Mouse (Mus musculus): ENCODE data around the gene Zbtb45.
A peak's percentile ranks its signal among the peaks of the same experiment; 100 is the strongest.

The Zbtb45 gene

DNA sequence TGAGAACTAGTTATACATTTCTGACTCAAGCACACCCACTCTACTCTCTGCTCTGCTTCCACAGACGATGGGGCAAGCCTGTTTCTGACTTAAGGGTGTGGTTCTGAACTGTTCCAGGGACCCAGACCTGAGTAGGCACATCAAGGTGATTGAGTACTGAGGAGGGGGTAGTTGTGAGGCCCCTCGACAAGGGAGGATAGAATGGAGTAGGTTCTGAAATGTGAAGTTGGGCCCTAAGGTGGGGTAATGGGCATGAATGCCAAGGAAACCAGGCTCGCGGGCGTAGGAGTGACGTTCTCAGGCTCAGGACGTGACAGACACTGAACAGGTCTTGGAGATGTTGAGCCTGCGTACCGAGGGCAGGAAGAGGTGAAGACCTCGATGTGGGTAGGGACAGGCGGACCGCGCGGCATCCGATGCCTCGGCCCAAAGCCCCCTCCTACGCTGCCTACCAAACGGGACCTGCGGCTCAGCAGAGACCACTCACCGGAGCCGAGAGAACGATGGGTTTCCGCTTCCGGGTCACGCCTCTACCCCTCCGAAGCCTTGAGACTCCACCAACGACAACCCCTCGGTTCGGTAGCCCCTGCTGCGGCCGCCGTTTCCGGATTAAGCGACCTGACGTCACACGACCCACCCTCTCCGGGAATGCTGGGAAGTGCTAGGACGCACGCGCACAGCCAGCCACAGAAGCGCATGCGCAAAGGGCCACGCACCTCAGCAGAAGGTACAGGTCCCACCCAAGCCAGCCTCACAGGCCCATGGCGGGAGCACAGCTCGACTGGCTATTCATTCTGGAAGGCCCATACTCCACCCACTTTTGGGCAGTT lies 24.5 kb upstream of the Zbtb45 start, which contains the start of gene Chmp2a:
TSS of gene Chmp2a (minus strand) at position 660 of the 830 bp plus-strand sequence.
- peak; percentile 98 for DNase-seq (ENCODE audit: low read depth)

DNA sequence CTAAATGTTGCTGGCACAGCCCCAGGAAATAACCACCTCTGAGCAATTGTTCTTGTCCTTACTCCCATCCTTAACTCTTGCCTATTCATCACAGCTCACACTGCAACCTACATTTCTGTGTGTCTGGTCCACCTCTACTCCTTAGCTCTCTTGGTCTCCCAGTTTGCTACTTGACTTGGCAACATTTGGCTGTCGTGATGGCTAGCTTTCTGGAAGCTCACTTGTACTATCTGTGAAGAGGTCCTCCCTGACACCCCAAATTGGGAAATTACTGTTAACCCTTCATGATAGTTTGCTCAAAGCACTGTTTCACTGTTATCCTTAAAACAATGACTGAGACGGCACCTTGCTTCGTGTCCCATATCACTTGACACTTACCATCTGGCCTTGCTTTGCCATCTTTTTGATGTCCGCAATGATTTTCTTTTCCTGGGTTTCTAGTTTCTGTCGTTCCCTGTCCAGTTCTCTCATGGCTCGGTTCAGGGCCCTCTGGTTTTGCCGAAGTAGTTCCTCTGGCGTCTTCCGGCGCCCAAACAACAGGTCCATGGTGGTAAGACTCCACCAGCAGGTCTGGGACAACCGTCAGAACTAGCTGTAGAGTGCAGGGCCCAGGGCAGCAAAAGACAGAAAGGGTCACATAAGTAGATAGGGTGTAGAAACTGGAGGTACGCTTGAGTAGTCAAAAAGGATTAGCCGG lies 23.8 kb upstream of the Zbtb45 start:
- no peak for DNase-seq (ENCODE audit: low read depth)

DNA sequence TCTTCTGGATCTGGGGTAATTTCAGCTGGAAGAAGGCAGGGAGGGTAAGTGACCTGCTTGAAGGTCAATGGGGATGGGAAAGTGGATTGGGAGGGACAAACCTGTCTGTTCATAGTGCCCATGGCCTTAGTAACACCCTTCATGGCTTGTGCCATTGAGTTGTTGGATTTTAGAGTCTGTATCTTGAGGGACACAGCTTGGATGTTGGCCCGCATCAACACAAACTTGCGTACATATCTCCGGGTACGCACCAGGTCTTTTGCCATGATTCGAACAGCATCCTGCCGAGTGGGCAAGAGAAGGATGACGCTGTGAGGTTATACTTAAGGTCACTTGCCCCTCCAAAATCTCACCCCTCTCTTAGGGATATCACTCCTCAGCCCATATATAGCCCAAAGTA lies 22.7 kb upstream of the Zbtb45 start:
- no peak for DNase-seq (ENCODE audit: low read depth)

DNA sequence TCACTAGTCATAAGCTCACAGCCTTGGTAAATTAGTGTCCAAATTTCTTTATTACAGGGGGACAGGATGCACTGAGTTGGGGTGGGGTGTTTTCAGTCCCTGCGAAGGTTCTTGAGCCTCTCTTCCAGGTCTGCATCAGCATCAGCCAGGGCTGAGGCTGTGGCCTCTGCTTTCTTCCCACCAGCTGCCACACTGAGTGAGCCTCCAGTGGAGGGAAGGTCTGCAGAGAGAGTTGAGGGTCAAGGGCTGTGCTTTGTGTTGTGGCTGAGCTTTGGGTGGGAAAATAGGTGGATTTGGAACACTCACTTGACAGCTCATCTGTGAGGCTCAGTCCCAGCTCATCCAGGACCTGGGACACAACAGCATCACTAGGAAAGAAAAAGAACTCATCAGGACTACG lies 22.1 kb upstream of the Zbtb45 start:
- DNase-seq (ENCODE audit: low read depth): no peak

- peak; percentile 70 for DNase-seq (ENCODE audit: low read depth)
Measured at GRCm38 (mm10) chr7:13031069-13031468, 21.2 kb upstream of the Zbtb45 start.

DNA sequence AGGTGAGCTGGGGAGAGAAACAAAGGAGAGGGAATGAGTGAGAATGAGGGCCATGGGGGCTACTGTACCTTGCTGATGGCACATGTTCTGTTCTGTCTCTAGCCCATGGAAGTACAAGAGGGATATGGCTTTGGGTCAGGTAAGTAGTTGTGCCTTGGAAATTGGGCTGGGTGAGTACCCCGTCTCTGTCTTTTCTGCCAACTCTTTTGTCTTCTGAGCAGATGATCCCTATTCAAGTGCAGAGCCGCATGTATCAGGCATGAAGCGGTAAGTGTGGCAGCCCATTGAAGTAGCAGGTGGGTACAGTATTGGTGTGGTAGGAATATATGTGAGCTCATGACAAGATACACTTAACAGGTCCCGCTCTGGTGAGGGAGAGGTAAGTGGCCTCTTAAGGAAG lies 19.2 kb upstream of the Zbtb45 start:
- DNase-seq (ENCODE audit: low read depth): no peak

DNA sequence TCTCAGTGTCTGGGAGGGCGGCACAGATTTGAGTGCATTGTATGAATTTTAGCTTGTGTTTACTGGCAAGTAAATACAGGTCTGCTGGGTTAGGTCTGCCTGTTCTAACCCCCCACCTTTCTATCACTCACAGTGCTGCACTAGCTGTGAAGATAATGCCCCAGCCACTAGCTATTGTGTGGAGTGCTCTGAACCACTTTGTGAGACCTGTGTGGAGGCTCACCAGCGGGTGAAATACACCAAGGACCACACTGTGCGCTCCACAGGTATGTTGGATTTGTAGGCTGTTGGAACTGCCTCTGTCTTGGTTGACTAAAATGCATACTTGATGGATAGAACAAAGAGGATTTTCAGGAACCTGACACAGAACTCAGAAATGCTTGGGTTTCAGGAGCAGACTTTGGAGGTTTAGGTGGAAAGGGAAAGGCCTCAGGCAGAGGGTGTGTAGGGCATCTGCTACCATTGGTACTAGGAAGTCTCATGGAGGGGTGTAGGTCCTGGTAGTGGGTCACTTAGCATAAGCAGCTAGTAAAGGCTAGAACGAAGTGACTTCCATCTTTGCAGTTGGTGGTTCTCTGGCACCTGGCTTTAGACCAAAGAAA lies 15.8 kb upstream of the Zbtb45 start:
- DNase-seq (ENCODE audit: low read depth): no peak

- DNase-seq (ENCODE audit: low read depth): peak; percentile 88
Measured at GRCm38 (mm10) chr7:13024805-13025204, 15.0 kb upstream of the Zbtb45 start.

DNA sequence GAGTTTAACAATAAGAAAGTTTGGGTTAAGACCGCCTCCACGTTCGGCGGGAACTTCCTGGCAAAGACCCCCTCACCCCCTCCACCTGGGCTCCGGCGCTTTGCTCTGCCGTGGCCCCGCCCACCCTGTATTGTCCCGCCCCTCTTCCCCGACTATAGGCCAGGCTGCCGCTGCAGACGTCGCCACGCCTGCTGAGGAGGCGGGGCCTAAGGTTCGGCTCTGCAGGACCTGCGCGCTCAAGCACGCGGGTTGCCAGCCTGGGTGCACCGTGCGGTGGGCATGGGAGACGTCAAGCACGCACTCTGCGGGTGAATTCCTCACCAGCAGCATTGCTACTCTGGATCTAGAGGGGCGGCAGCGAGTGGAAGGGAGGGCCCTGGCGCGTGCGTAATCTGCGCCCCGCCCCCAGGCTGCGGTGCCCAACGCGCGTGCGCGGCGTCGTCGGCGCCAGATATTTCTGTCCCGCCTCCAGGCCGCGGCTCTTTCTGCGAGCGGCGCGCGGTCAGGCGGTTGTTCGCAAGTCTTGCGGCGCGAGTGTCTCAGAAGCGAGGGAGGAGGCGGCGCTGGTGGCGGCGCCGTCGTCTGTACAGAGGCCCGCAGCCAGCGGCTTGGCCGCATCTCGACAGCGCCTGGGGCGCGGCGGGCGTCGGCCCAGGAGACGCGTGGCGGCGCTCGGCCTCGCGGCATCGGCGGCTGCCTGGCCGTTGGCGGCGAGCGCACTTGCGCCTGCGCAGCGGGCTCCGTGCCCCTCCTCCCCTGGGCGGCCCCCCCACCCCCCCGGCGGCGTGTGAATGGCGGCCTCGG lies 14.3 kb upstream of the Zbtb45 start:
- DNase-seq (ENCODE audit: low read depth): peak; percentile 95

GRCm38 (mm10) chr7:13022773-13023535 lies 13.1 kb upstream of the Zbtb45 start:
- DNase-seq (ENCODE audit: low read depth): peak; percentile 66

DNA sequence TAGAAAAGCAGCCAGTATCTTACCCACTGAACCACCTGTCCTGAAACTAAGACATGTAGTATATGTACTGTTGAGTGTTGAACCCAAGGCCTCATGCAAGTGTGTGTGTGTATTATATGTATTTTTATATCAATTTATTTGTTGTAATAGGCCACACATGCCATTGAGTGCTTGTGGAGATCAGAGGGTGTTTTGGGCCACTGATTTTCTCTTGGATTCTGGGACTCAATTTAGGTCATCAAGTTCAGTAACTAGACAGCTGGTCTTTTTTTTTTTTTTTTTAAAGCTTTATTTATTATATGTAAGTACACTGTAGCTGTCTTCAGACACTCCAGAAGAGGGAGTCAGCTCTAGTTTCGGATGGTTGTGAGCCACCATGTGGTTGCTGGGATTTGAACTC lies 5.4 kb upstream of the Zbtb45 start:
- DNase-seq (ENCODE audit: low read depth): no peak

GRCm38 (mm10) chr7:13014275-13014839 lies 4.5 kb upstream of the Zbtb45 start:
- no peak for DNase-seq (ENCODE audit: low read depth)

GRCm38 (mm10) chr7:13013671-13014070 lies 3.8 kb upstream of the Zbtb45 start:
- no peak for DNase-seq (ENCODE audit: low read depth)

DNA sequence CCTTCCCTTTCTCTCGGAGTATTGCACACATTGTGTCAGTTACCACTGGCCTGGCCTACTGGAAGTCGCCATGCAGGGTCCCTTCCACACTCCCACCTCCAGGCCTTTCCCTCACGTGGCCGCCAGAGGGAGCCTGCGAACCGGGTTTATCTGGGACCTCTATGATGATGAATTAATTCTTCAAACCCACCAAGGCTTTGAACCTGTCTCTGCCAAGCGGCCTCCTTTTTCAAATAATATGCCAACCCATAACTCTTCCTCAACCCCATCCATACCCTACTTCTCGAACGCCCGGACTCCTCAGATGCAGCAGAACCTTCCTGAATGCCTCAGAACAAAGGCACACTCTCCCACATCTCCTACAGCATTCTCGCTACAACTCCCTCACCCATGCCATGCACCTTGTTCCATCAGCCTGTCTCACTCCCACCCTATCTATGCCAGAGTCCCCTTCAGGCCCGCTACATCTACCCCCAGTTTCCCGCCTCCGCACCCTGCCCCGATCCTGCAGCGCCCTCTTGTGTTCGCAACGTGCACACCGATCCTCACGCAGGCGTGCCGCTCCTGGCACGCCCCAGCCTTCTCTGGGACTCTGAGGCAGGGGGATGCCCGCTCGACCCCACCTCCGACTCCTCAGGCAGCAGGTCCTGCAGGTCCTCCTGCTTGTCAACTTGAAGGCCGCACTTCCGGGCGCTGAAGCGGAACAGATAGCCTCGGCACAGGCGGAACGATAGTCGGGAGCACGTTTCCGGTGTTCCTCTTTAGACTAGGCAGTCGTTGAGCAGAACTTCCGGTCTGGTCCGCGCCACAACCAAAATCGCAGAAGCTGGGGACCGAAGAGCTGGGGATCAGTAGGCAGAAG lies 460 bp downstream of the Zbtb45 start:
- DNase-seq (ENCODE audit: low read depth): peak; percentile 96

DNA sequence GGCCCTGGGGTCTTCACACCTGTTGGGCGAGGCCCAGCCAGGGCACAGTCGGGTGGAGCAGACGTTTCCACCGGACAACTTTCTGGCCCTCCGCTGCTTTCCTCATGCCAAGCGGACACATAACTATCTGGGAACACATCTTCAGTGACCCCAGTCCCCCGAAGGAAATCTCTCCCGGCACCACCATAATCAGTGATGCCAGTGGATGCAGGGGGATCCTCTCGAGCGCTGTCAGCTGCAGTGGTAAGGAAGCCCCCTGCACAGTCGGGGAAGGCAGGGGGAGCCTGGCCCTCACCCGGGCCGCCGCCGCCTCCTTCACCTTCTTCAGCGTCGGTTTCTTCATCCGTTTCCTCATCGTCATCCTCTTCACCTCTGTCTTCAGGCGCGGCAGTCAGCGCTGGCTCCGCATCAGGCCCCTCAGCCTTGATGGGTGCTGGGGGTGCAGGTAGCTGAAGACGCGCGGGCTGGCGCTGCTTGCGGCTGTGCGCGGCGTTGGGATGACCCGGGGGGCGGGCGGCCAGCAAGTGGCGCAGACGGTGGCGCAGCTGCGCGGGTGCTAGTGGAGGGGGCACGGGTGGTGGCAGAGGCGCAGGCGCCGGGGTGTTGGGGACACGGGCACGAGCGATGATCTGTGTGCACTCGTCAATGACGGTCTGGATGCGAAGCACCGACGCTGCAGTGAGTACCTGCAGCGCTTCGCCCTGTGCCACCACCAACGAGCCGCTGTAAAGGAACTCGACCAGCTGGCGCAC lies 2.3 kb downstream of the Zbtb45 start:
- DNase-seq (ENCODE audit: low read depth): no peak

GRCm38 (mm10) chr7:13006531-13006930 lies 3.3 kb downstream of the Zbtb45 start:
- DNase-seq (ENCODE audit: low read depth): no peak

DNA sequence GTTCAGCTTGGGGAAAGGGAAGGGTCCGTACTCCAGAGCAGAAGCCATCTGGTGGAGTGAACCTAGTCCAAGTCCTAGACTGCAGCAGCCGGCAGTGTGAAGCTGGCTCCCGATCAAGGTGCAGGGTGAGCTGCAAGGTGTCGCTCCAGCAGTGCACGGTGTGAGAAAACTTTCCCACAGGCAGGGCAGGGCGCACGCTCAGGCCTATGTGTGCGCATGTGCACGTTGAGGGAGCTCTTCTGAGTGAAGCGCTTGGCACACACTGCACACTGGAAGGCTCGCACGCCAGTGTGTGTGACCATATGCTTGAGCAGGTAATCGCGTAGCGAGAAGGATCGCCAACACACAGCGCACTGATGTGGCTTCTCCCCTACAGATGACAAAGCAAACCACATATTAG lies 3.8 kb downstream of the Zbtb45 start:
- DNase-seq (ENCODE audit: low read depth): no peak

DNA sequence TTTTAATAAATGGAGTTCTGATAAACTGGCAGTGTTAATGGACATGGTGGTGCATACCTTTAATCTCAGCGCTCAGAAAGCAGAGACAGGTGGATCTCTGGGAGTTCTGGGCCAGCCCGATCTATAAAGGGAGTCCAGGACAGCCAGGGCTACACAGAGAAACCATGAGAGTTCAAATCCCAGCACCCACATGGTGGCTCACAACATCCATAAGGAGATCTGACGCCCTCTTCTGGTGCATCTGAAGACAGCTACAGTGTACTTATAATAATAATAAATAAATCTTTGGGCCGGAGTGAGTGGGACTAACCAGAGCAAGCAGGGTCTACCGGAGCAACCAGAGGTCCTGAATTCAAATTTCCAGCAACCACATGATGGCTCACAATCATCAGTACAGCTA lies 6.5 kb downstream of the Zbtb45 start:
- DNase-seq (ENCODE audit: low read depth): no peak

GRCm38 (mm10) chr7:13001584-13001983 lies 8.2 kb downstream of the Zbtb45 start:
- DNase-seq (ENCODE audit: low read depth): no peak
